Mouse (Mus musculus) lung, adult 2 months (tissue): Measurements from ENCODE around the gene Strap.

ENCODE experiments used
- CTCF ChIP-seq: fragments of 200-500 bp; IDR thresholded peaks from 2 replicates; pipeline ENCODE4 v1.5.1; 2011; ENCODE audit warnings: mild to moderate bottlenecking, low read length, control low read depth; ENCODE audit not compliant: insufficient read depth
- POLR2A ChIP-seq: fragments of 200-500 bp; IDR thresholded peaks from 2 replicates; pipeline ENCODE4 v1.6.1; 2011; ENCODE audit warnings: low read depth, mild to moderate bottlenecking, control low read depth, low read length, borderline replicate concordance; ENCODE audit errors: extremely low read depth

DNA sequence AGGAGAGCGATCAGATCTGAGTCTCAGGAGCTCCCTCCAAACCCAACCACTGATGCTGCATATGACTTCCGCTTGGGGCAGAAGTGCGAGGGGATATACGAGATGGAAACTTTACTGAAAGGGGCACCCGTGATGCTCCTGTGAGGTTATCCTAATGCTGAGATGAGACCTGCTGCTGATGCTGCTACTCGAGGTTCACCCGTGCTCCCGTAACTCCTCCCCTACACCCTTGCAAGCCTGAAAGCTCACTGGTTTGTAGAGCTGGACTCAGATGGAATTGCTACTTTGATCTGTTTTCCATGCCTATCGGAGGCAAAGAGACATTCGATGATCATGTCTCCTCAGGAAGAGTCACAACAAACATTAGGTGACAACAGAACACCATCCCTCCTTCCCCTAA, 28.7 kb upstream of the Strap start:
- no peak for TF ChIP-seq CTCF
- no peak for TF ChIP-seq POLR2A
